Mouse (Mus musculus) stomach, embryonic 16.5 days (tissue): ENCODE measurements around the gene Nox4. TPM values are rescaled to one million over a fixed set of nuclear protein-coding genes. Genes with fewer than 3 reads are reported as not detected.
A peak's percentile ranks its signal among the peaks of the same experiment; 100 is the strongest.

ENCODE experiments used
- ATAC-seq: fragments of 200-750 bp; cut with Nextera tagmentation; 2 replicates; pipeline ENCODE4 v1.8.0; 2017; ENCODE audit warnings: moderate number of reproducible peaks, moderate TSS enrichment; ENCODE audit not compliant: insufficient read depth, low FRiP score
- H3K27ac ChIP-seq: fragments of 300-500 bp; sonication (generic); 2 replicates; pipeline ENCODE4 v1.5.1; 2014; ENCODE audit warnings: low read length
- H3K27me3 ChIP-seq: fragments of 300-500 bp; sonication (generic); 2 replicates; pipeline ENCODE4 v1.6.1; 2014; ENCODE audit warnings: low read length, control low read depth, mixed read lengths; ENCODE audit not compliant: control insufficient read depth, insufficient read depth
- H3K36me3 ChIP-seq: fragments of 300-500 bp; sonication (generic); 2 replicates; pipeline ENCODE4 v1.6.1; 2014; ENCODE audit warnings: low read length; ENCODE audit not compliant: control insufficient read depth, insufficient read depth
- H3K4me1 ChIP-seq: fragments of 300-500 bp; sonication (generic); 2 replicates; pipeline ENCODE4 v1.6.1; 2014; ENCODE audit warnings: low read length, control low read depth, mixed read lengths; ENCODE audit not compliant: control insufficient read depth, insufficient read depth
- H3K4me2 ChIP-seq: fragments of 300-500 bp; sonication (generic); 2 replicates; pipeline ENCODE4 v1.6.1; 2014; ENCODE audit warnings: low read depth, low read length, mixed read lengths
- H3K4me3 ChIP-seq: fragments of 300-500 bp; sonication (generic); replicated peaks from 2 replicates; pipeline ENCODE4 v1.5.1; 2014; ENCODE audit warnings: mild to moderate bottlenecking, low read length
- H3K9ac ChIP-seq: fragments of 300-500 bp; sonication (generic); 2 replicates; pipeline ENCODE4 v1.6.1; 2014; ENCODE audit warnings: low read length
- H3K9me3 ChIP-seq: fragments of 300-500 bp; sonication (generic); replicated peaks from 2 replicates; pipeline ENCODE4 v1.6.1; 2016; ENCODE audit warnings: low read length, control low read depth; ENCODE audit not compliant: control insufficient read depth
- WGBS: fragments of 180-500 bp; shearing (Covaris S2); extraction: QIAGEN DNeasy Blood & Tissue Kit; methylation state at CpG from one replicate; pipeline ENCODE4 v1.1.7; 2014; 5-methylcytosine and 5-hydroxymethylcytosine counted together
- polyA plus RNA-seq: library from polyadenylated mRNA; unstranded; fragments of >200 nt; fragmentation: Nextera tagmentation; extraction: Ambion mirVana; gene quantifications from 2 replicates; pipeline ENCODE4 v1.2.1, GENCODE M21; 2015

Nox4 gene
- polyA plus RNA-seq, 1 experiment from 2014 or later: 4.0 TPM

DNA sequence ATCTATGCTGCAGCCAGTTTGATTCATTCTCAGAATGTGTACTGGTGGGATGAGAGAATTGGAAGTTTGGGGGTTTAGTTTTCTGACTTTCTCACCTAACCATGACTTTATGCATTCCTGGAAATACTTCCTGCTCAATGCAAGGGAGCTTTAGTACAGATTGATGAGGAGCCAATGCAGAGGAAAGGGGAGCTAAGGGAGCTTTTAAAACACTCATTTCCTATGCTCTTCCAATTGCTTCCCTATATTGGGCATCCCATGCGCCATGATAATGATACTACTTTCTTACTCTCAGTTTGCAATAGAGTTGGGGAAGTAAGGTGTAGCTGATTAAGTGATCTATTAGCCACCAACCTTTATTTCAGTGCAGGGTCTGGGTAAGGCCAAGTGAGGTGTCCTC is 1.0 kb downstream of the Nox4 start:
- peak overlapping the region; percentile 67; the same call in 1 of the 2 replicates for H3K27ac ChIP-seq
- H3K36me3 ChIP-seq: no peaks in the 10 kb centered on the region
- ATAC-seq: 0 out of 2 replicates have a peak, but pooled peaks have one; percentile 15
- H3K4me2 ChIP-seq: peak overlapping the region; percentile 65
- peak overlapping the region; percentile 87 for H3K9ac ChIP-seq
- no peaks in the 10 kb centered on the region for H3K9me3 ChIP-seq
- WGBS: 50% methylated on average over 1 of the region's 1 CpGs
- no peaks in the 10 kb centered on the region for H3K27me3 ChIP-seq
- peak overlapping the region; percentile 68 for H3K4me3 ChIP-seq
- no peaks in the 10 kb centered on the region for H3K4me1 ChIP-seq

DNA sequence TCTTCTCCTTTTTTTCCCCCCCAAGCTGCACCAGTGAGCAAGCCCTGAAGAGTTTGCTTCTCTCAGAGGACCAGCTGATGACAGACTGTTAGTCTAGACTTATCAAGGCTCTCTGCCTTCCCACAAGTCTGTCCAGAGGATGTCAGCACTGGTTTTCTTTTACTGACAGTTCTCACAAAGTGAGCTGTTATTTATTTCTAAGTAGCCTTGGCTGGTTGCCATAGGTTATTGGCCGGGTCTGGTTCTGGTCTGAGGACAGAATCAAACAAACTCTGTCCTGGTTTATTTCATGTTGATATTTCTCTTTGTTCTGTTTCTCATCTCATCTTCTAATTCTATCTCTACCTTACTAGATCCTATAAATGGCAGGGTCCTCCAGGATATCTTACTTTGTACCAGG is 2.0 kb downstream of the Nox4 start:
- Histone ChIP-seq H3K27ac (no peak overlapping the region), H3K9ac (no peak overlapping the region), H3K4me2 (no peak overlapping the region), H3K4me3 (no peak overlapping the region), H3K27me3 (no peaks in the 10 kb centered on the region), H3K4me1 (no peaks in the 10 kb centered on the region), H3K36me3 (no peaks in the 10 kb centered on the region), H3K9me3 (no peaks in the 10 kb centered on the region)
- no peak for ATAC-seq
- 12% methylated on average over 1 of the region's 1 CpGs for WGBS

GRCm38 (mm10) chr7:87252071-87252470 is 6.2 kb downstream of the Nox4 start:
- Histone ChIP-seq H3K36me3 (no peaks in the 10 kb centered on the region), H3K4me2 (no peak overlapping the region), H3K9me3 (no peaks in the 10 kb centered on the region), H3K4me3 (no peak overlapping the region), H3K9ac (no peak overlapping the region), H3K4me1 (no peaks in the 10 kb centered on the region), H3K27ac (no peak overlapping the region), H3K27me3 (no peaks in the 10 kb centered on the region)
- WGBS: 78% methylated on average over 4 of the region's 4 CpGs
- no peak for ATAC-seq

DNA sequence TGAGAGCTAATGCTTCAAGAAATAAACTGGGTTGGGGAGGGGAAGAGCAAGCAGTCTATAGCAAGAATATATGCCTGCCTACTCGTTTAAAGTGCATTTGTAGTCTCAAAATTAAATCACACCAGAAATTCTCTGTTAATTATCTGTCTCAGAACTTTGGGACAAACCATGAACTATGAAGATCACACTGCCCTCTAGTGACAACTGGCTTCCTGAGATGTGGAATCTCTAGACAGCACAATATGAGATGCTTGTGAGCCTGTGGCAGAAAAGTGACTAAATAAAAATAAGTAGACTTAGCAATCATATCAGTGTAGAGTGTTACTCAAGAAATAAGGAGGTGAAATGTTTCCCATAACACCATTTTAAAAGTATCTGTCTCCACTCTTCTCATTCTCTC is 31.3 kb downstream of the Nox4 start:
- Histone ChIP-seq H3K27me3 (no peaks in the 10 kb centered on the region), H3K36me3 (no peaks in the 10 kb centered on the region), H3K27ac (no peak overlapping the region), H3K4me2 (no peak overlapping the region), H3K4me1 (no peaks in the 10 kb centered on the region), H3K9ac (no peak overlapping the region), H3K9me3 (no peaks in the 10 kb centered on the region), H3K4me3 (no peak overlapping the region)
- 2% methylated on average over 1 of the region's 1 CpGs for WGBS
- ATAC-seq: no peak

DNA sequence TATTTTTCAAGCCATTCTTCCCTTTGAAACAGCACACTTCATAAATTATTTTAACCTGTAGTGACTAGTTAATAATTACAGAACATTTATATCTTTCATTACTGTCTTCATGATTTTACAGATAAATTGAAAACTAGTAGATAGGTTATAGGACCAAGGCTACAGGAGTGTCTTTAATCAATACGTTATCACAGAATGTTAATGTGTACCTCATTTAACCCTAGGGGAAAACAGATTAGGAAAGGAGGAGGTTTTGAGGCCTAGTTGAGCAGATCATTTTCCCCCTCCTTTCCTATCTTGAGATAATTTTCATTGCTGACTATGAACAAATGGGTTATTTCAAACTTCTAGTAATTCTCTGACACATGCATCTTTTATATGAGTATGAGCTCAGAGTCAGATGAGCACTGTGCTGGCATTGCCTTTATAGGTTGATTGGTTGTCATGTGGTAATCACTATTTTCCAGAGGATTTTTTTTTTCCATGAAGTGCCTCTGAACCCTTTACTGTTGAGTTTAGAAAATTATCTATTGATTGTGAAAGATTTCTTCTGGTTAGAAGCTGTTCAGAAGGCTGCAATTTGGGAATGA is 57.9 kb downstream of the Nox4 start:
- Histone ChIP-seq H3K4me2 (no peak overlapping the region), H3K9me3 (no peaks in the 10 kb centered on the region), H3K9ac (no peak overlapping the region), H3K27ac (no peak overlapping the region), H3K4me3 (no peak overlapping the region), H3K36me3 (no peaks in the 10 kb centered on the region), H3K4me1 (no peaks in the 10 kb centered on the region), H3K27me3 (no peaks in the 10 kb centered on the region)
- WGBS: 65% methylated on average over 1 of the region's 1 CpGs
- no peak for ATAC-seq

DNA sequence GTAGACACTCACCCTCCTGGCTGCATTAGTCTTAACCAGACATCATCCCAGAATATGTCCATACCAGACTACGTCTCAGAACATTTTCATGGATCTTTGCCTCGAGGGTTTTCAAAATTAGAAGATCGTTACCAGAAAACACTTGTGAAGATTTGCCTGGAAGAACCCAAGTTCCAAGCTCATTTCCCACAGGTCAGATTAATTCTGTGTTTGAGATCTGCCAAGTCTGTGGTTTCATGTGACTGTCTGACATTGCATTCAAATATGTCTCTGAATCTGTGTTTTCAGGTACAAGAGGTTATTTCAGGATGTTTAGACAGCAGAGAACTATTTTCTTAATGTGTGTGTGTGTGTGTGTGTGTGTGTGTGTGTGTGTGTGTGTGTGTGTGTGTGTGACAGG is 75.7 kb downstream of the Nox4 start:
- Histone ChIP-seq H3K36me3 (no peaks in the 10 kb centered on the region), H3K9ac (no peak overlapping the region), H3K9me3 (no peaks in the 10 kb centered on the region), H3K27ac (no peak overlapping the region), H3K4me3 (no peak overlapping the region), H3K4me1 (no peaks in the 10 kb centered on the region), H3K27me3 (no peaks in the 10 kb centered on the region), H3K4me2 (no peak overlapping the region)
- ATAC-seq: no peak
- WGBS: 88% methylated on average over 3 of the region's 3 CpGs

DNA sequence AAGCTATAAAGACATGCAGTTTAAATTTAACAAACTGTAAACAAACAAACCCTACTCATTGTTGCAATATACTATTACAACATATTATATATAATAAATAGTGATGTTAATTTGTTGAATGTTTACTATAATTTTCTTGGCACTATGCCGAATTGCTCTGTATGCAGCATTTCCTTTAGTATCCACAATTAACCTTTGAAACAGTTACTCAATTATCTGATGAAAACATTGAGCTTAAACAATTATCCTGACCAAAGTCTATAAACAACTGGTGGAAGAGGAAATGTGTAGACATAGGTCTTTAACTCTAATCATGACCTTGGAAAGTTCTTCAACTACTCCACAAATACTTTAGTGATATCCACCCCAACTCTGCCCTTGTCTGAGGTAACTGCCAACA is 76.2 kb downstream of the Nox4 start:
- no peak for ATAC-seq
- WGBS: 75% methylated on average over 1 of the region's 1 CpGs

DNA sequence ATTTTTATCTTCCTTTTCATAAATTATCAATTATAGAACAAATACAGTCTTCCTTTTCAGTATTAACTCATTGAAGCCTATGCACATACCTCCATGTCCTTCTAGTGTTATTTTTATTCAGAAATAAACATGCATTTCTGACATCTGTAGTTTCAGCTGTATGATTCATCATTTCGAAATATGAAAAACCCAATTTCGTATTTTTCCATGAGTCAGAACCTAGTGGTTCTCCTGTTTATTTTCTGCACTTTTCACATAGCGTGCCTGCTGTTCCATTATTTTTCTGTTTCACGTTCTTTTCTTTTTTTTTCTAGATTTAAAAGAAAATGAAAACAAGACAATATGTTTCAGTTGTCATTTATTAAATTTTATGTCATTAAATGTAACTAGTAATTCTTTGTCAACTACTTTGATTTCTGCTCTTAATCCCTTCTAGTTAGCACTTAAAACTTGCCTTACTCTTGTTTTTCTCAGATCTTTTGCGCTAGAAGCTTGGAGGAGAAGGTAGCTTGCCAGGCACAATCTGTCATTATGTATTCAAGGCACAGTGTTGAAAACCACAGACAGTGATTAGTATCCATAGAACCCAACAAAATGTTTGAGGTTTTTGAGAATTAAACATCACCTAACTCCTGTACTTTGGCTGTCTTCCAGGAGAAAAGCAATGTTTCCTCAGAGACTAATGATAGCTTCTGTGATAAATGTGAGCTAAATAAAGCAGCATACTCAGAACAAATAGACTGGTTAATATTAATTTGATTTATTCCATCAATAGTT is 85.1 kb downstream of the Nox4 start:
- Histone ChIP-seq H3K27me3 (no peaks in the 10 kb centered on the region), H3K4me3 (no peak overlapping the region), H3K9me3 (no peaks in the 10 kb centered on the region), H3K4me1 (no peaks in the 10 kb centered on the region), H3K36me3 (no peaks in the 10 kb centered on the region), H3K9ac (no peak overlapping the region), H3K4me2 (no peak overlapping the region), H3K27ac (no peak overlapping the region)
- ATAC-seq: no peak
- WGBS: 80% methylated on average over 5 of the region's 5 CpGs

More for the DNA sequence above, 76.2 kb downstream of the Nox4 start:
- Histone ChIP-seq H3K27ac (no peak overlapping the region), H3K4me3 (no peak overlapping the region), H3K9me3 (no peaks in the 10 kb centered on the region), H3K27me3 (no peaks in the 10 kb centered on the region), H3K9ac (no peak overlapping the region), H3K4me1 (no peaks in the 10 kb centered on the region), H3K36me3 (no peaks in the 10 kb centered on the region), H3K4me2 (no peak overlapping the region)

DNA sequence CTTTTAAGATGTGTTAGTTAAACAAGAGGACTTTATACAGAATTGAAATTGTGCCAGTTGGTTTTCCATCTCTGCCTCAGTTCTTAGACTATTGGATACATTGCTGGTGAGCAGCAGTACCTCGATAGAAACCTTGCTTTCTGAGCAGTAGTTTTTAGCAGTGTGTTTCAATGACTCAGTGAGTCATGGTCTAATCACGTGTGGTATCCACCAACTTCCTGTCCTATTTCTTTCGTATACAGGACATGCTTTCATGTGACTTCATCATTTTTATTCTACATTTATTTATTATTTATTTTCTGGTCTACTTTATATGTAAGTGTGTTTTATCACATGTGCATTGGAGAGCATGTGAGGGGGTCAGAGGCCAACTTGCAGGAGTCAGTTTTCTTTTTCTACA is 99.7 kb downstream of the Nox4 start:
- no peak overlapping the region for H3K4me3 ChIP-seq
- no peak overlapping the region for H3K27ac ChIP-seq
- no peak for ATAC-seq

More for the DNA sequence above, 99.7 kb downstream of the Nox4 start:
- H3K9ac ChIP-seq: no peak overlapping the region
- WGBS: 72% methylated on average over 3 of the region's 3 CpGs
- H3K9me3 ChIP-seq: no peaks in the 10 kb centered on the region
- no peak overlapping the region for H3K4me2 ChIP-seq
- H3K4me1 ChIP-seq: no peaks in the 10 kb centered on the region
- H3K36me3 ChIP-seq: no peaks in the 10 kb centered on the region
- no peaks in the 10 kb centered on the region for H3K27me3 ChIP-seq
